Mouse (Mus musculus) megakaryocyte, embryonic 14.5 days (primary cell): ENCODE results near the gene Pnpo.

ENCODE experiments used
- FLI1 ChIP-seq: IDR thresholded peaks from 2 replicates; pipeline ENCODE4 v1.6.1; 2012; ENCODE audit warnings: low read length, inconsistent platforms, mixed read lengths
- GATA1 ChIP-seq: IDR thresholded peaks from 3 replicates; pipeline ENCODE4 v1.6.1; 2012; ENCODE audit warnings: mixed read lengths, low read length, inconsistent platforms, borderline replicate concordance

DNA sequence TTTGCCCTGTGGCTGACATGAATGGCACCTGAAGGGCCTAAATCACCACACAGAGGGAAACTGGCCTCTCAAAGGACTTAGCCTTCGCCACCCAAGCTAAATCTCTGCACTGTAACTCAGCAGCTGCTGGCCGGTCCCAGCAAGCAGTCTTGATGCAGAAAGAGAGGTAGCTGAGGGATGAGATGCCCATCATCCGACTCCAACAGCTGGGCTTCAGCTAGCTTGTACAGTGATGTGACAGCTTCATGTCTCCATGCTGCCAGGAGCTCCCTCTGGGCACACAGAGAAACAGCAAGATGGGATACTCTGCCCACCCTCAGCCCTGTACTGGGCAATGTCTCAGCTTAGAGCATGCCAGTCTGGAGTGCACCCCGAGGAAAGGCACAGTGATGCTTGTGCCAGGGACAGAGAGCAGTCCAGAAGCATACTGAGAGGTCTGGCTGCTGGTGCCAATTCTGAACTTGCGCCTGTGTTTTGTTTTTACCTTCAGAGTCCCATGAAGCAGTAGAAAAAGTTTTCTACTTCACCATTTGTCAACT lies 29.7 kb upstream of the Pnpo start:
- no peak for TF ChIP-seq GATA1
- TF ChIP-seq FLI1: no peak
